Mouse (Mus musculus): ENCODE results near the gene Rpl23a.
"Not testable (repeated sequence)": the region's sequence is repeated elsewhere in the genome, so short reads cannot be mapped to it uniquely, and the experiment has no call there.

Rpl23a gene

GRCm38 (mm10) chr11:78184702-78185101, 1.3 kb upstream of the Rpl23a start:
- not testable (repeated sequence) for DNase-seq (ENCODE audit: low read depth, low spot score)

GRCm38 (mm10) chr11:78183884-78184514, 615 bp upstream of the Rpl23a start:
- DNase-seq (ENCODE audit: low read depth, low spot score) = no peak

GRCm38 (mm10) chr11:78182450-78182849, 934 bp downstream of the Rpl23a start:
- no peak for DNase-seq (ENCODE audit: low read depth, low spot score)

- DNase-seq (ENCODE audit: low read depth, low spot score) = no peak
Observed at GRCm38 (mm10) chr11:78181830-78182357, 1.5 kb downstream of the Rpl23a start.

- peak; percentile 11 for DNase-seq (ENCODE audit: low read depth, low spot score)
Observed at GRCm38 (mm10) chr11:78180081-78180761, 3.2 kb downstream of the Rpl23a start.

GRCm38 (mm10) chr11:78179438-78179999, 3.9 kb downstream of the Rpl23a start:
- DNase-seq (ENCODE audit: low read depth, low spot score) = peak; percentile 3

GRCm38 (mm10) chr11:78178859-78179437, 4.4 kb downstream of the Rpl23a start:
- DNase-seq (ENCODE audit: low read depth, low spot score) = peak; percentile 37

- DNase-seq (ENCODE audit: low read depth, low spot score) = peak; percentile 91
Observed at GRCm38 (mm10) chr11:78177903-78178858, 5.2 kb downstream of the Rpl23a start.

- DNase-seq (ENCODE audit: low read depth, low spot score) = no peak
Observed at GRCm38 (mm10) chr11:78177437-78177836, 5.9 kb downstream of the Rpl23a start.

GRCm38 (mm10) chr11:78176905-78177331, 6.5 kb downstream of the Rpl23a start:
- peak; percentile 82 for DNase-seq (ENCODE audit: low read depth, low spot score)

- peak; percentile 93 for DNase-seq (ENCODE audit: low read depth, low spot score)
Observed at GRCm38 (mm10) chr11:78176402-78176862, 7.0 kb downstream of the Rpl23a start, which contains the start of the genes Nek8 and Tlcd1. Gene Nek8 (minus strand): TSS chr11:78176675. Gene Tlcd1 (plus strand): TSS chr11:78176711.

- DNase-seq (ENCODE audit: low read depth, low spot score) = no peak
Observed at GRCm38 (mm10) chr11:78175771-78176401, 7.5 kb downstream of the Rpl23a start.

- no peak for DNase-seq (ENCODE audit: low read depth, low spot score)
Observed at GRCm38 (mm10) chr11:78174506-78174905, 8.9 kb downstream of the Rpl23a start.

GRCm38 (mm10) chr11:78172748-78173383, 10.5 kb downstream of the Rpl23a start:
- DNase-seq (ENCODE audit: low read depth, low spot score) = no peak

GRCm38 (mm10) chr11:78172034-78172747, 11.2 kb downstream of the Rpl23a start:
- DNase-seq (ENCODE audit: low read depth, low spot score) = no peak

- peak; percentile 35 for DNase-seq (ENCODE audit: low read depth, low spot score)
Observed at GRCm38 (mm10) chr11:78171328-78171727, 12.1 kb downstream of the Rpl23a start.

GRCm38 (mm10) chr11:78170306-78170705, 13.1 kb downstream of the Rpl23a start:
- no peak for DNase-seq (ENCODE audit: low read depth, low spot score)

GRCm38 (mm10) chr11:78168541-78169468, 14.6 kb downstream of the Rpl23a start:
- peak; percentile 84 for DNase-seq (ENCODE audit: low read depth, low spot score)

Measured in CD4-positive helper T cell, adult 2 months (primary cell).